Mouse (Mus musculus): ENCODE results near the gene Tbxa2r. TPM values are rescaled to one million over a fixed set of nuclear protein-coding genes. Genes with fewer than 3 reads are reported as not detected.

Tbxa2r gene
- total and polyA plus RNA-seq, 2 experiments from 2014 or later: 2.6 to 4.3 TPM

GRCm38 (mm10) chr10:81356991-81357844, 28.7 kb downstream of the Tbxa2r start, which contains the start of gene Mfsd12:
TSS of gene Mfsd12 (plus strand) at chr10:81357491.
- no peak for TF ChIP-seq CTCF (IDR thresholded peaks at IDR 0.05; ENCODE audit: low read depth)
- DNase-seq (ENCODE audit: low spot score) (peak; percentile 96), ATAC-seq (peak; percentile 94)
- no peaks in the 10 kb centered on the region for H3K27me3 ChIP-seq (ENCODE audit: insufficient read depth, low read length)
- H3K4me1 ChIP-seq (ENCODE audit: insufficient read depth, low read length): peaks cover 10% of the 10 kb centered on the region; the same call in 1 of the 2 replicates
- WGBS: 2% methylated on average over 79 of the region's 79 CpGs
- peak within 1 kb of the TSS; percentile 73 for H3K4me3 ChIP-seq (ENCODE audit: low read length)
- H3K9me3 ChIP-seq (ENCODE audit: low read length): no peaks in the 10 kb centered on the region
- H3K36me3 ChIP-seq (ENCODE audit: insufficient read depth, low read length): no peaks in the 10 kb centered on the region
- peak within 1 kb of the TSS; percentile 91 for H3K4me2 ChIP-seq (ENCODE audit: low read depth, low read length)
- peak within 1 kb of the TSS; percentile 71 for H3K9ac ChIP-seq (replicated peaks; ENCODE audit: low read length)
- peak within 1 kb of the TSS; percentile 32; the same call in 1 of the 2 replicates for H3K27ac ChIP-seq

GRCm38 (mm10) chr10:81358209-81358608, 29.7 kb downstream of the Tbxa2r start:
- ATAC-seq: no peak
- Histone ChIP-seq H3K9ac (replicated peaks; ENCODE audit: low read length) (peak overlapping the region; percentile 71), H3K36me3 (ENCODE audit: insufficient read depth, low read length) (no peaks in the 10 kb centered on the region), H3K4me1 (ENCODE audit: insufficient read depth, low read length) (peaks cover 10% of the 10 kb centered on the region; the same call in 1 of the 2 replicates), H3K27me3 (ENCODE audit: insufficient read depth, low read length) (no peaks in the 10 kb centered on the region), H3K4me2 (ENCODE audit: low read depth, low read length) (peak overlapping the region; percentile 91), H3K4me3 (ENCODE audit: low read length) (peak overlapping the region; percentile 73), H3K9me3 (ENCODE audit: low read length) (no peaks in the 10 kb centered on the region), H3K27ac (0 out of 2 replicates have a peak overlapping the region, but pooled peaks have one; percentile 32)
- 29% methylated on average over 4 of the region's 4 CpGs for WGBS
- DNase-seq (ENCODE audit: low spot score): no peak
- no peak for TF ChIP-seq CTCF (IDR thresholded peaks at IDR 0.05; ENCODE audit: low read depth)

GRCm38 (mm10) chr10:81358841-81359240, 30.3 kb downstream of the Tbxa2r start:
- DNase-seq (ENCODE audit: low spot score): no peak
- Histone ChIP-seq H3K9ac (replicated peaks; ENCODE audit: low read length) (peak overlapping the region; percentile 71; the same call in 1 of the 2 replicates), H3K4me1 (ENCODE audit: insufficient read depth, low read length) (peaks cover 10% of the 10 kb centered on the region; the same call in 1 of the 2 replicates), H3K27me3 (ENCODE audit: insufficient read depth, low read length) (no peaks in the 10 kb centered on the region), H3K36me3 (ENCODE audit: insufficient read depth, low read length) (no peaks in the 10 kb centered on the region), H3K4me3 (ENCODE audit: low read length) (no peak overlapping the region), H3K27ac (no peak overlapping the region), H3K9me3 (ENCODE audit: low read length) (no peaks in the 10 kb centered on the region), H3K4me2 (ENCODE audit: low read depth, low read length) (peak overlapping the region; percentile 91)
- WGBS: 63% methylated on average over 1 of the region's 1 CpGs
- no peak for TF ChIP-seq CTCF (IDR thresholded peaks at IDR 0.05; ENCODE audit: low read depth)
- no peak for ATAC-seq

- peaks cover 16% of the 10 kb centered on the region; the same call in 1 of the 2 replicates for H3K4me1 ChIP-seq (ENCODE audit: insufficient read depth, low read length)
These were observed 32.2 kb downstream of the Tbxa2r start for GRCm38 (mm10) chr10:81360721-81361120.

GRCm38 (mm10) chr10:81362336-81362949, 33.9 kb downstream of the Tbxa2r start:
- TF ChIP-seq CTCF (IDR thresholded peaks at IDR 0.05; ENCODE audit: low read depth): no peak
- H3K4me2 ChIP-seq (ENCODE audit: low read depth, low read length): no peak overlapping the region
- 81% methylated on average over 12 of the region's 12 CpGs for WGBS
- no peak for ATAC-seq
- no peak for DNase-seq (ENCODE audit: low spot score)
- H3K4me3 ChIP-seq (ENCODE audit: low read length): no peak overlapping the region
- no peak overlapping the region for H3K9ac ChIP-seq (replicated peaks; ENCODE audit: low read length)
- H3K9me3 ChIP-seq (ENCODE audit: low read length): no peaks in the 10 kb centered on the region
- H3K27ac ChIP-seq: no peak overlapping the region
- H3K4me1 ChIP-seq (ENCODE audit: insufficient read depth, low read length): peaks cover 11% of the 10 kb centered on the region; the same call in 1 of the 2 replicates
- peaks cover 8% of the 10 kb centered on the region for H3K36me3 ChIP-seq (ENCODE audit: insufficient read depth, low read length)
- H3K27me3 ChIP-seq (ENCODE audit: insufficient read depth, low read length): no peaks in the 10 kb centered on the region

More at GRCm38 (mm10) chr10:81360721-81361120, 32.2 kb downstream of the Tbxa2r start:
- ATAC-seq: no peak
- H3K27me3 ChIP-seq (ENCODE audit: insufficient read depth, low read length): no peaks in the 10 kb centered on the region
- H3K36me3 ChIP-seq (ENCODE audit: insufficient read depth, low read length): no peaks in the 10 kb centered on the region
- H3K4me2 ChIP-seq (ENCODE audit: low read depth, low read length): no peak overlapping the region
- no peak for DNase-seq (ENCODE audit: low spot score)
- no peak overlapping the region for H3K9ac ChIP-seq (replicated peaks; ENCODE audit: low read length)
- WGBS: 72% methylated on average over 8 of the region's 8 CpGs
- H3K4me3 ChIP-seq (ENCODE audit: low read length): no peak overlapping the region
- no peak overlapping the region for H3K27ac ChIP-seq
- no peak for TF ChIP-seq CTCF (IDR thresholded peaks at IDR 0.05; ENCODE audit: low read depth)
- H3K9me3 ChIP-seq (ENCODE audit: low read length): no peaks in the 10 kb centered on the region

GRCm38 (mm10) chr10:81363436-81364346, 35.2 kb downstream of the Tbxa2r start:
- Histone ChIP-seq H3K27ac (no peak overlapping the region), H3K9me3 (ENCODE audit: low read length) (no peaks in the 10 kb centered on the region), H3K4me2 (ENCODE audit: low read depth, low read length) (peak overlapping the region; percentile 43), H3K27me3 (ENCODE audit: insufficient read depth, low read length) (no peaks in the 10 kb centered on the region), H3K4me3 (ENCODE audit: low read length) (peak overlapping the region; percentile 13; the same call in 1 of the 2 replicates), H3K4me1 (ENCODE audit: insufficient read depth, low read length) (0 out of 2 replicates have a peak, but pooled peaks cover 5% of the 10 kb centered on the region), H3K9ac (replicated peaks; ENCODE audit: low read length) (0 out of 2 replicates have a peak overlapping the region, but pooled peaks have one; percentile 28), H3K36me3 (ENCODE audit: insufficient read depth, low read length) (peaks cover 21% of the 10 kb centered on the region)
- 0 out of 2 replicates have a peak, but pooled peaks have one; percentile 3 for ATAC-seq
- TF ChIP-seq CTCF (IDR thresholded peaks at IDR 0.05; ENCODE audit: low read depth): no peak
- no peak for DNase-seq (ENCODE audit: low spot score)
- WGBS: 17% methylated on average over 54 of the region's 54 CpGs
